Mouse (Mus musculus): ENCODE data around the gene Fbxo44. TPM values are rescaled to one million over a fixed set of nuclear protein-coding genes. Genes with fewer than 3 reads are reported as not detected.
"Not testable (repeated sequence)": the region's sequence is repeated elsewhere in the genome, so short reads cannot be mapped to it uniquely, and the experiment has no call there.

Fbxo44 gene
- polyA plus RNA-seq, 1 experiment: 12.5 TPM

GRCm38 (mm10) chr4:148194400-148194799, 34.1 kb upstream of the Fbxo44 start:
- no peak overlapping the region for H3K9ac ChIP-seq (ENCODE audit: low read depth, poor library complexity, severe bottlenecking)

GRCm38 (mm10) chr4:148192707-148193245, 32.5 kb upstream of the Fbxo44 start:
- peak overlapping the region; percentile 26 for H3K4me3 ChIP-seq (ENCODE audit: low read depth, low read length)

More at GRCm38 (mm10) chr4:148194400-148194799, 34.1 kb upstream of the Fbxo44 start:
- Histone ChIP-seq H3K27ac (ENCODE audit: insufficient read depth, low read length) (no peak overlapping the region), H3K4me3 (ENCODE audit: low read depth, low read length) (no peak overlapping the region), H3K9me3 (replicated peaks; ENCODE audit: control insufficient read depth, insufficient read depth, low read length, poor library complexity, severe bottlenecking) (no peaks in the 10 kb centered on the region), H3K27me3 (ENCODE audit: control insufficient read depth, insufficient read depth, low read length, poor library complexity, severe bottlenecking) (no peaks in the 10 kb centered on the region), H3K4me1 (ENCODE audit: control insufficient read depth, insufficient read depth, low read length) (peaks cover 4% of the 10 kb centered on the region), H3K36me3 (ENCODE audit: control insufficient read depth, insufficient read depth, low read length, poor library complexity, severe bottlenecking) (no peaks in the 10 kb centered on the region)
- TF ChIP-seq CTCF (IDR thresholded peaks at IDR 0.05; ENCODE audit: low read depth, low read length) (no peak), POLR2A (IDR thresholded peaks at IDR 0.05; ENCODE audit: insufficient read depth, low read length) (no peak), EP300 (IDR thresholded peaks at IDR 0.05; ENCODE audit: insufficient read depth, low read depth, low read length) (no peak)

GRCm38 (mm10) chr4:148188767-148189166, 28.5 kb upstream of the Fbxo44 start:
- not testable (repeated sequence) for H3K27me3 ChIP-seq (ENCODE audit: control insufficient read depth, insufficient read depth, low read length, poor library complexity, severe bottlenecking); H3K36me3 ChIP-seq (ENCODE audit: control insufficient read depth, insufficient read depth, low read length, poor library complexity, severe bottlenecking); H3K9ac ChIP-seq (ENCODE audit: low read depth, poor library complexity, severe bottlenecking); H3K27ac ChIP-seq (ENCODE audit: insufficient read depth, low read length); H3K4me3 ChIP-seq (ENCODE audit: low read depth, low read length); H3K9me3 ChIP-seq (replicated peaks; ENCODE audit: control insufficient read depth, insufficient read depth, low read length, poor library complexity, severe bottlenecking); H3K4me1 ChIP-seq (ENCODE audit: control insufficient read depth, insufficient read depth, low read length)

More at GRCm38 (mm10) chr4:148192707-148193245, 32.5 kb upstream of the Fbxo44 start:
- peak overlapping the region; percentile 73 for H3K27ac ChIP-seq (ENCODE audit: insufficient read depth, low read length)
- peak overlapping the region; percentile 30 for H3K9ac ChIP-seq (ENCODE audit: low read depth, poor library complexity, severe bottlenecking)
- H3K27me3 ChIP-seq (ENCODE audit: control insufficient read depth, insufficient read depth, low read length, poor library complexity, severe bottlenecking): no peaks in the 10 kb centered on the region
- no peaks in the 10 kb centered on the region for H3K9me3 ChIP-seq (replicated peaks; ENCODE audit: control insufficient read depth, insufficient read depth, low read length, poor library complexity, severe bottlenecking)
- H3K36me3 ChIP-seq (ENCODE audit: control insufficient read depth, insufficient read depth, low read length, poor library complexity, severe bottlenecking): no peaks in the 10 kb centered on the region
- H3K4me1 ChIP-seq (ENCODE audit: control insufficient read depth, insufficient read depth, low read length): peaks cover 4% of the 10 kb centered on the region
- TF ChIP-seq EP300 (IDR thresholded peaks at IDR 0.05; ENCODE audit: insufficient read depth, low read depth, low read length) (no peak), POLR2A (IDR thresholded peaks at IDR 0.05; ENCODE audit: insufficient read depth, low read length) (no peak), CTCF (IDR thresholded peaks at IDR 0.05; ENCODE audit: low read depth, low read length) (no peak)

GRCm38 (mm10) chr4:148185819-148186218, 25.5 kb upstream of the Fbxo44 start:
- Histone ChIP-seq H3K9me3 (replicated peaks; ENCODE audit: control insufficient read depth, insufficient read depth, low read length, poor library complexity, severe bottlenecking) (no peaks in the 10 kb centered on the region), H3K4me3 (ENCODE audit: low read depth, low read length) (no peak overlapping the region), H3K36me3 (ENCODE audit: control insufficient read depth, insufficient read depth, low read length, poor library complexity, severe bottlenecking) (no peaks in the 10 kb centered on the region), H3K4me1 (ENCODE audit: control insufficient read depth, insufficient read depth, low read length) (no peaks in the 10 kb centered on the region), H3K27me3 (ENCODE audit: control insufficient read depth, insufficient read depth, low read length, poor library complexity, severe bottlenecking) (no peaks in the 10 kb centered on the region), H3K27ac (ENCODE audit: insufficient read depth, low read length) (no peak overlapping the region), H3K9ac (ENCODE audit: low read depth, poor library complexity, severe bottlenecking) (no peak overlapping the region)
- TF ChIP-seq CTCF (IDR thresholded peaks at IDR 0.05; ENCODE audit: low read depth, low read length) (peak; percentile 77), POLR2A (IDR thresholded peaks at IDR 0.05; ENCODE audit: insufficient read depth, low read length) (no peak), EP300 (IDR thresholded peaks at IDR 0.05; ENCODE audit: insufficient read depth, low read depth, low read length) (no peak)

GRCm38 (mm10) chr4:148184564-148184963, 24.3 kb upstream of the Fbxo44 start:
- no peak overlapping the region for H3K27ac ChIP-seq (ENCODE audit: insufficient read depth, low read length)

GRCm38 (mm10) chr4:148182363-148182762, 22.1 kb upstream of the Fbxo44 start:
- Histone ChIP-seq H3K9ac (ENCODE audit: low read depth, poor library complexity, severe bottlenecking) (no peak overlapping the region), H3K27me3 (ENCODE audit: control insufficient read depth, insufficient read depth, low read length, poor library complexity, severe bottlenecking) (no peaks in the 10 kb centered on the region), H3K9me3 (replicated peaks; ENCODE audit: control insufficient read depth, insufficient read depth, low read length, poor library complexity, severe bottlenecking) (no peaks in the 10 kb centered on the region)

More at GRCm38 (mm10) chr4:148184564-148184963, 24.3 kb upstream of the Fbxo44 start:
- Histone ChIP-seq H3K9ac (ENCODE audit: low read depth, poor library complexity, severe bottlenecking) (no peak overlapping the region), H3K36me3 (ENCODE audit: control insufficient read depth, insufficient read depth, low read length, poor library complexity, severe bottlenecking) (no peaks in the 10 kb centered on the region), H3K9me3 (replicated peaks; ENCODE audit: control insufficient read depth, insufficient read depth, low read length, poor library complexity, severe bottlenecking) (no peaks in the 10 kb centered on the region), H3K27me3 (ENCODE audit: control insufficient read depth, insufficient read depth, low read length, poor library complexity, severe bottlenecking) (no peaks in the 10 kb centered on the region), H3K4me1 (ENCODE audit: control insufficient read depth, insufficient read depth, low read length) (no peaks in the 10 kb centered on the region), H3K4me3 (ENCODE audit: low read depth, low read length) (no peak overlapping the region)
- TF ChIP-seq CTCF (IDR thresholded peaks at IDR 0.05; ENCODE audit: low read depth, low read length) (no peak), EP300 (IDR thresholded peaks at IDR 0.05; ENCODE audit: insufficient read depth, low read depth, low read length) (no peak), POLR2A (IDR thresholded peaks at IDR 0.05; ENCODE audit: insufficient read depth, low read length) (no peak)

More at GRCm38 (mm10) chr4:148182363-148182762, 22.1 kb upstream of the Fbxo44 start:
- H3K4me3 ChIP-seq (ENCODE audit: low read depth, low read length): 0 out of 2 replicates have a peak overlapping the region, but pooled peaks have one; percentile 9
- H3K27ac ChIP-seq (ENCODE audit: insufficient read depth, low read length): no peak overlapping the region
- no peaks in the 10 kb centered on the region for H3K36me3 ChIP-seq (ENCODE audit: control insufficient read depth, insufficient read depth, low read length, poor library complexity, severe bottlenecking)
- no peak for TF ChIP-seq CTCF (IDR thresholded peaks at IDR 0.05; ENCODE audit: low read depth, low read length)
- no peak for TF ChIP-seq POLR2A (IDR thresholded peaks at IDR 0.05; ENCODE audit: insufficient read depth, low read length)
- TF ChIP-seq EP300 (IDR thresholded peaks at IDR 0.05; ENCODE audit: insufficient read depth, low read depth, low read length): no peak
- H3K4me1 ChIP-seq (ENCODE audit: control insufficient read depth, insufficient read depth, low read length): no peaks in the 10 kb centered on the region

Measured in ES-Bruce4 (cell line).